Mouse (Mus musculus): Measurements from ENCODE around the gene Mog. TPM values are rescaled to one million over a fixed set of nuclear protein-coding genes. Genes with fewer than 3 reads are reported as not detected.
"Not testable (repeated sequence)": the region's sequence is repeated elsewhere in the genome, so short reads cannot be mapped to it uniquely, and the experiment has no call there.

Gene Mog
- polyA plus RNA-seq, 1 experiment from 2014 or later: 0.12 TPM

GRCm38 (mm10) chr17:36992336-36993104 is 30.7 kb downstream of the Mog start:
- no peak overlapping the region for H3K27ac ChIP-seq (ENCODE audit: low read depth, low read length)
- H3K27me3 ChIP-seq (ENCODE audit: control insufficient read depth, insufficient read depth, low read length): peaks cover 19% of the 10 kb centered on the region
- no peak for ATAC-seq (ENCODE audit: low FRiP score, low TSS enrichment)
- H3K4me1 ChIP-seq (ENCODE audit: control insufficient read depth, insufficient read depth, low read length): peaks cover 4% of the 10 kb centered on the region; the same call in 1 of the 2 replicates
- no peak overlapping the region for H3K4me3 ChIP-seq (ENCODE audit: low read length)
- WGBS: 66% methylated on average over 3 of the region's 3 CpGs
- no peaks in the 10 kb centered on the region for H3K36me3 ChIP-seq (ENCODE audit: control insufficient read depth, insufficient read depth, low read length)
- H3K9ac ChIP-seq (ENCODE audit: low read depth, low read length): no peak overlapping the region
- no peaks in the 10 kb centered on the region for H3K9me3 ChIP-seq (ENCODE audit: control insufficient read depth, low read length)
- no peak overlapping the region for H3K4me2 ChIP-seq (replicated peaks; ENCODE audit: low read depth, low read length)

GRCm38 (mm10) chr17:36990630-36991029 is 32.6 kb downstream of the Mog start:
- 95% methylated on average over 5 of the region's 6 CpGs for WGBS
- not testable (repeated sequence) for H3K9ac ChIP-seq (ENCODE audit: low read depth, low read length); ATAC-seq (ENCODE audit: low FRiP score, low TSS enrichment); H3K9me3 ChIP-seq (ENCODE audit: control insufficient read depth, low read length); H3K4me1 ChIP-seq (ENCODE audit: control insufficient read depth, insufficient read depth, low read length); H3K4me2 ChIP-seq (replicated peaks; ENCODE audit: low read depth, low read length); H3K36me3 ChIP-seq (ENCODE audit: control insufficient read depth, insufficient read depth, low read length); H3K4me3 ChIP-seq (ENCODE audit: low read length); H3K27ac ChIP-seq (ENCODE audit: low read depth, low read length)
- H3K27me3 ChIP-seq (ENCODE audit: control insufficient read depth, insufficient read depth, low read length): peaks cover 23% of the 10 kb centered on the region

GRCm38 (mm10) chr17:36989437-36989836 is 33.8 kb downstream of the Mog start, which contains the start of gene H2-M5:
Gene H2-M5 (minus strand): TSS chr17:36989537.
- Histone ChIP-seq H3K27me3 (ENCODE audit: control insufficient read depth, insufficient read depth, low read length) (peaks cover 23% of the 10 kb centered on the region), H3K9me3 (ENCODE audit: control insufficient read depth, low read length) (no peaks in the 10 kb centered on the region), H3K27ac (ENCODE audit: low read depth, low read length) (no peak within 1 kb of the TSS), H3K4me3 (ENCODE audit: low read length) (peak within 1 kb of the TSS; percentile 15; the same call in 1 of the 2 replicates), H3K4me2 (replicated peaks; ENCODE audit: low read depth, low read length) (peak within 1 kb of the TSS; percentile 16), H3K4me1 (ENCODE audit: control insufficient read depth, insufficient read depth, low read length) (no peaks in the 10 kb centered on the region), H3K9ac (ENCODE audit: low read depth, low read length) (no peak within 1 kb of the TSS), H3K36me3 (ENCODE audit: control insufficient read depth, insufficient read depth, low read length) (no peaks in the 10 kb centered on the region)
- ATAC-seq (ENCODE audit: low FRiP score, low TSS enrichment): no peak
- WGBS: 20% methylated on average over 5 of the region's 5 CpGs

GRCm38 (mm10) chr17:36988475-36988874 is 34.7 kb downstream of the Mog start:
- no peaks in the 10 kb centered on the region for H3K4me1 ChIP-seq (ENCODE audit: control insufficient read depth, insufficient read depth, low read length)
- peak overlapping the region; percentile 16 for H3K4me2 ChIP-seq (replicated peaks; ENCODE audit: low read depth, low read length)
- ATAC-seq (ENCODE audit: low FRiP score, low TSS enrichment): no peak; the same call in 1 of the 2 replicates
- H3K27me3 ChIP-seq (ENCODE audit: control insufficient read depth, insufficient read depth, low read length): peaks cover 23% of the 10 kb centered on the region
- WGBS: 7% methylated on average over 24 of the region's 24 CpGs
- no peak overlapping the region for H3K9ac ChIP-seq (ENCODE audit: low read depth, low read length)
- peak overlapping the region; percentile 15; the same call in 1 of the 2 replicates for H3K4me3 ChIP-seq (ENCODE audit: low read length)
- H3K36me3 ChIP-seq (ENCODE audit: control insufficient read depth, insufficient read depth, low read length): no peaks in the 10 kb centered on the region
- no peak overlapping the region for H3K27ac ChIP-seq (ENCODE audit: low read depth, low read length)
- no peaks in the 10 kb centered on the region for H3K9me3 ChIP-seq (ENCODE audit: control insufficient read depth, low read length)

DNA sequence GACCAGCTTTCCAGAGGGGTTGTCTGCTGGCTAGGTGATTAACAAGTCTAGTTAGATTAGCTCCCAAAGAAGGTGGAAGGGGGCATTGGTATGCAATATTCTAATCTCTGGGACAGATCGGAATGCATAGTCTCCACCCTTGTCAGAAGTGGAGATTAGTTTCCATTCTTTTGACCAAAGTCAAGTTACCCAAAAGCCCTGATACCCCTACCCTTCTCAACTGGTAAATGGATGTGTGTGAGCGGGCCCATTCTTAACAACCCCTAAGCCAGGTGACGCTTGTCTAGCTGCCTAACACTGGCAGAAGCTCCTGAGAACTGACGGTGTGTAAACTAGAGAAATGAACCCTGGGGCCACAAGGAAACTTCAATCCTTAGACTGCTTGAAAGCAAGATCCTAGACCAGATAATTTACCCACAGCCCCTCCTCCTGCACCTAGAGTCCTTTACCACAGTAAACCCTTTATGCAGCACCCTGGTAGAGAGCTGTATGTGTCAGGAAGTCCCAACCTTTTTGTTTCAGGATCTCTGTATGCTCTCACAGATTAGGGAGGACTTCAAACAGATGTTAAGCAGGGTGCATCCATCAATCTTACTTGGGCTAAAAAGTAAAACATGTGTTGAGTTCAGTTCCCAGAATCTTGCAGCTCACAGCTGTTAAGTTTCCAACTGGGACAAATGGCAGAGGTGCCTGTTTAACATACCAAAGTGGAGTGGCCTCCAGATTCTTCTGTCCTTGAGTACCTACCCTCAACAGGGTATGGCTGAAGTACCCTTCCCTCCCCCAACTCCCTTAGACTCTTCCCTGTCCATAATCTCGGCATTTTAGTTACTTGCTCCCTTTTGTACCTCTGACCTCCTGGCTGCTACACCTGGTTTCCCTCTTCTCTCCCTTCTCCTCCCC is 40.7 kb downstream of the Mog start:
- H3K9me3 ChIP-seq (ENCODE audit: control insufficient read depth, low read length): no peaks in the 10 kb centered on the region
- H3K27ac ChIP-seq (ENCODE audit: low read depth, low read length): no peak overlapping the region
- no peak overlapping the region for H3K9ac ChIP-seq (ENCODE audit: low read depth, low read length)
- H3K4me3 ChIP-seq (ENCODE audit: low read length): no peak overlapping the region
- peaks cover 10% of the 10 kb centered on the region; the same call in 1 of the 2 replicates for H3K4me1 ChIP-seq (ENCODE audit: control insufficient read depth, insufficient read depth, low read length)
- H3K36me3 ChIP-seq (ENCODE audit: control insufficient read depth, insufficient read depth, low read length): no peaks in the 10 kb centered on the region
- peaks cover 4% of the 10 kb centered on the region; the same call in 1 of the 2 replicates for H3K27me3 ChIP-seq (ENCODE audit: control insufficient read depth, insufficient read depth, low read length)
- WGBS: 24% methylated on average over 5 of the region's 5 CpGs
- 0 out of 2 replicates have a peak, but pooled peaks have one; percentile 20 for ATAC-seq (ENCODE audit: low FRiP score, low TSS enrichment)
- H3K4me2 ChIP-seq (replicated peaks; ENCODE audit: low read depth, low read length): peak overlapping the region; percentile 33

DNA sequence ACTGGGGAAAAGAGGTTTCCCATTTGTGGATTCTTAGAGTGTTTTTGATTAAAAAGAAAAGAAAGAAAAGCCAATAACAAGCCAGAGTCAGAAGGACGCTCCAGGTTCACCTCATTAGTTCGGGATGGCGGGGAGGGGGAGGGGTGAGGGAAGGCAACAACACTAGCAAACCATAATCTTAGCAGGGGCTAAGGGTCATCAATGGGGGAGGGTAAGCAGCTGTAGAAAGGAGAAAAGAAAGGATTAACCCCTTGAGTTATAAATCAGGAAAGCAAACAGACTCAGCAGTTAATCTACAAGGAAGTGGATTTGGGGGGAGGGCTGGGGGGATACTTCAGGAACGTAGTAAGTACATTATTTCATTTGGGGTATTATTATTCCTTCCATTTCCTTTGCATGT is 41.4 kb downstream of the Mog start:
- peak overlapping the region; percentile 9; the same call in 1 of the 2 replicates for H3K4me3 ChIP-seq (ENCODE audit: low read length)
- no peaks in the 10 kb centered on the region for H3K27me3 ChIP-seq (ENCODE audit: control insufficient read depth, insufficient read depth, low read length)
- H3K9me3 ChIP-seq (ENCODE audit: control insufficient read depth, low read length): no peaks in the 10 kb centered on the region
- no peaks in the 10 kb centered on the region for H3K36me3 ChIP-seq (ENCODE audit: control insufficient read depth, insufficient read depth, low read length)
- no peak overlapping the region for H3K27ac ChIP-seq (ENCODE audit: low read depth, low read length)
- WGBS: 2% methylated on average over 4 of the region's 4 CpGs
- peak overlapping the region; percentile 33 for H3K4me2 ChIP-seq (replicated peaks; ENCODE audit: low read depth, low read length)
- no peak for ATAC-seq (ENCODE audit: low FRiP score, low TSS enrichment)
- peaks cover 10% of the 10 kb centered on the region; the same call in 1 of the 2 replicates for H3K4me1 ChIP-seq (ENCODE audit: control insufficient read depth, insufficient read depth, low read length)
- H3K9ac ChIP-seq (ENCODE audit: low read depth, low read length): no peak overlapping the region

GRCm38 (mm10) chr17:36981221-36981813 is 41.9 kb downstream of the Mog start, which contains the start of gene 2410137M14Rik:
Gene 2410137M14Rik (minus strand): TSS chr17:36981237.
- H3K4me1 ChIP-seq (ENCODE audit: control insufficient read depth, insufficient read depth, low read length): peaks cover 10% of the 10 kb centered on the region; the same call in 1 of the 2 replicates
- H3K27me3 ChIP-seq (ENCODE audit: control insufficient read depth, insufficient read depth, low read length): no peaks in the 10 kb centered on the region
- peak; percentile 62 for ATAC-seq (ENCODE audit: low FRiP score, low TSS enrichment)
- H3K4me3 ChIP-seq (ENCODE audit: low read length): peak within 1 kb of the TSS; percentile 9; the same call in 1 of the 2 replicates
- no peaks in the 10 kb centered on the region for H3K9me3 ChIP-seq (ENCODE audit: control insufficient read depth, low read length)
- H3K4me2 ChIP-seq (replicated peaks; ENCODE audit: low read depth, low read length): peak within 1 kb of the TSS; percentile 33
- H3K9ac ChIP-seq (ENCODE audit: low read depth, low read length): no peak within 1 kb of the TSS
- 7% methylated on average over 18 of the region's 18 CpGs for WGBS
- no peaks in the 10 kb centered on the region for H3K36me3 ChIP-seq (ENCODE audit: control insufficient read depth, insufficient read depth, low read length)
- H3K27ac ChIP-seq (ENCODE audit: low read depth, low read length): no peak within 1 kb of the TSS

- H3K9ac ChIP-seq (ENCODE audit: low read depth, low read length): no peak overlapping the region
- WGBS: 62% methylated on average over 8 of the region's 8 CpGs
- H3K4me3 ChIP-seq (ENCODE audit: low read length): no peak overlapping the region
- no peaks in the 10 kb centered on the region for H3K4me1 ChIP-seq (ENCODE audit: control insufficient read depth, insufficient read depth, low read length)
- no peak overlapping the region for H3K27ac ChIP-seq (ENCODE audit: low read depth, low read length)
- H3K36me3 ChIP-seq (ENCODE audit: control insufficient read depth, insufficient read depth, low read length): no peaks in the 10 kb centered on the region
- no peaks in the 10 kb centered on the region for H3K27me3 ChIP-seq (ENCODE audit: control insufficient read depth, insufficient read depth, low read length)
- no peaks in the 10 kb centered on the region for H3K9me3 ChIP-seq (ENCODE audit: control insufficient read depth, low read length)
- no peak for ATAC-seq (ENCODE audit: low FRiP score, low TSS enrichment)
- H3K4me2 ChIP-seq (replicated peaks; ENCODE audit: low read depth, low read length): no peak overlapping the region
Observed at GRCm38 (mm10) chr17:36973271-36973787, 49.9 kb downstream of the Mog start.

All from kidney, embryonic 14.5 days (tissue).